9 mouse cellular contexts compared by ENCODE assay signal in the genomic region with DNA sequence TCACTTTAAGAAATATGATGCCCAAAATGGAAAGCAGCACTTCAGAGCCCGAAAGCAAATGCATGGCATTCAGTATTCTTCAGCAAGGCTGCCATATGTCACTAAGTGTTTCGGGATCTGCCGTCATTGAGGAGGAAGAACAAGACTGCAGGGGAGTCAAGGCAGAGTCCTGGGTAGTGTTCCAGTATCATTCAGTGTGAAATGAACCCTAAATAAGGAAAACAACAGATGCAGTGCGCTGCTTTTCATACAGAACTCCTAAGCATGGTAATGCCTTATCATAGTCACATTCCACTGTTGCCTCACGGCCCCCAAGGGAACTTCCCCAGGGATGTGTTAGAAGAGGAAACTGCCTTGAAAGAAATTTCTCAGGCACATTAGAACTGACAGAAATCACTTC. TPM values are rescaled to one million over a fixed set of nuclear protein-coding genes. Genes with fewer than 3 reads are reported as not detected.
DNase-seq lines count a peak whose midpoint lies in the region; ATAC-seq lines count a peak whose summit lies in the region.
"Had no signal": no experiment of that assay in that cellular context is flagged by ENCODE, and none has a peak within 500 bp of the region (broad histone marks: within the 10 kb centered on the region; RNA-seq: fewer than 3 reads in every experiment).

No protein-coding gene starts in this region.

- no peaks in the 10 kb centered on the region for H3K27me3 ChIP-seq in hindbrain, embryonic 12.5 days
- H3K27me3 ChIP-seq: midbrain, embryonic 12.5 days had no signal

- WGBS in hindbrain, embryonic 12.5 days: 44% methylated on average over 5 of the region's 5 CpGs

- no peak for DNase-seq in frontal cortex, postnatal 14 days (ENCODE audit: low spot score in 2 of 2)
- peak; percentile 40 for DNase-seq in retina, postnatal 1 day
- no peak for DNase-seq in retina, embryonic 14.5 days (ENCODE audit: low spot score)
- peak; percentile 86 for DNase-seq in telencephalon, adult 2 months (ENCODE audit: low read depth, low spot score)
- no peak for DNase-seq in urinary bladder, postnatal 25 days (ENCODE audit: low spot score)

- no peak overlapping the region for H3K4me3 ChIP-seq in hindbrain, embryonic 12.5 days
- H3K4me3 ChIP-seq: midbrain, embryonic 12.5 days had no signal

- H3K9me3 ChIP-seq in hindbrain, embryonic 12.5 days (replicated peaks): no peaks in the 10 kb centered on the region
- H3K9me3 ChIP-seq: midbrain, embryonic 12.5 days had no signal

- H3K4me2 ChIP-seq in hindbrain, embryonic 12.5 days (replicated peaks): no peak overlapping the region
- H3K4me2 ChIP-seq: midbrain, embryonic 12.5 days had no signal

- peak; percentile 96 for ATAC-seq in frontal cortex, adult (ENCODE audit: low TSS enrichment)
- ATAC-seq in hindbrain, embryonic 12.5 days (ENCODE audit: low FRiP score): no peak
- no peak for ATAC-seq in inflammation-experienced regulatory T-cells, adult 6 months

- 0 out of 2 replicates have a peak overlapping the region, but pooled peaks have one; percentile 4 for H3K27ac ChIP-seq in hindbrain, embryonic 12.5 days
- H3K27ac ChIP-seq: midbrain, embryonic 12.5 days had no signal

- H3K9ac ChIP-seq in hindbrain, embryonic 12.5 days: no peak overlapping the region
- H3K9ac ChIP-seq: midbrain, embryonic 12.5 days had no signal

- no peaks in the 10 kb centered on the region for H3K36me3 ChIP-seq in hindbrain, embryonic 12.5 days
- H3K36me3 ChIP-seq: midbrain, embryonic 12.5 days had no signal

- no peaks in the 10 kb centered on the region for H3K4me1 ChIP-seq in hindbrain, embryonic 12.5 days
- H3K4me1 ChIP-seq: midbrain, embryonic 12.5 days had no signal

RNA-seq across cellular contexts. Expression of a gene that starts 21.8 kb away (rescaled TPM):
- 7.2 and 7.7 TPM in 2 replicates for polyA plus RNA-seq in hindbrain, embryonic 12.5 days (2016; fragmentation: Nextera tagmentation; extraction: Ambion mirVana)
- not detected for polyA plus RNA-seq in inflammation-experienced regulatory T-cells, adult 6 months (2017; shearing (Covaris generic))

Comparison
In these comparisons a context has a peak if more than half of its experiments do, and no peak if none do; other contexts are left out.
1. DNase-seq: peak in retina, postnatal 1 day (single experiment) and telencephalon, adult 2 months (single experiment); none in frontal cortex, postnatal 14 days (0 of 2), retina, embryonic 14.5 days (single experiment) and urinary bladder, postnatal 25 days (single experiment).